Mouse (Mus musculus): Measurements from ENCODE around the gene Ecel1.

GRCm38 (mm10) chr1:87205502-87205901 lies 49.2 kb upstream of the Ecel1 start:
- no peak for TF ChIP-seq CTCF (IDR thresholded peaks at IDR 0.05; ENCODE audit: low read depth)
- TF ChIP-seq EP300 (IDR thresholded peaks at IDR 0.05; ENCODE audit: low read depth), result no peak

Data from liver, embryonic 14.5 days (tissue).